Comparison of ENCODE assay signal across 8 mouse cellular contexts in the genomic region with DNA sequence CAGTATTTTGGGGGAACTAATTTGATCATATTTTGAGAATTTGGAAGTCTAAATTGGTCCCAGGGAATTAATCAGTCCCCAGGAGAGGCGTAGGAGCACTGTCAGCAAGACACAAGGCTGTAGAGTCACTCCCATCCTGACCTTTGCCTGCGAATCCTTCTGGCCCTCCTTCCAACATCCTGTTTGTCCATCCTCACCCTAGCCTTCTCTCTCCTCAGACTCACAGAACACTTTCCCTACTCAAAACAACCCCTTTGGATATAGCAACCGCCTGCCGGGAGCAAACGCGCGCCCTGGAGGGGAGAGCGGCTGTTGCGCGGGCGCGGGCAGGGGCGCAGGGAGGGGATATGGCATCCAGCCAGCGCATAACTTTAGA. TPM values are rescaled to one million over a fixed set of nuclear protein-coding genes. Genes with fewer than 3 reads are reported as not detected.
DNase-seq lines count a peak whose midpoint lies in the region; ATAC-seq lines count a peak whose summit lies in the region.

No protein-coding gene starts in this region.

- H3K4me1 ChIP-seq in forebrain, embryonic 14.5 days (ENCODE audit: control insufficient read depth, insufficient read depth, low read length) = no peaks in the 10 kb centered on the region; the same call in 1 of the 2 replicates
- no peaks in the 10 kb centered on the region for H3K4me1 ChIP-seq in hindbrain, embryonic 16.5 days (ENCODE audit: control insufficient read depth, insufficient read depth, low read depth, low read length)
- peaks cover 6% of the 10 kb centered on the region; the same call in 1 of the 2 replicates for H3K4me1 ChIP-seq in liver, embryonic 12.5 days

- WGBS in forebrain, embryonic 14.5 days = 17% methylated on average over 14 of the region's 14 CpGs
- 12% methylated on average over 14 of the region's 14 CpGs for WGBS in hindbrain, embryonic 16.5 days
- WGBS in liver, embryonic 12.5 days (ENCODE audit: insufficient replicate concordance) = 22% methylated on average over 14 of the region's 14 CpGs

- H3K4me2 ChIP-seq in forebrain, embryonic 14.5 days (ENCODE audit: low read length) = peak overlapping the region; percentile 45
- peak overlapping the region; percentile 58 for H3K4me2 ChIP-seq in hindbrain, embryonic 16.5 days (ENCODE audit: low read length)
- H3K4me2 ChIP-seq in liver, embryonic 12.5 days = peak overlapping the region; percentile 50

- DNase-seq in gastrocnemius, postnatal 10 days = peak; percentile 22
- no peak for DNase-seq in gastrocnemius, adult 8-10 months (ENCODE audit: low spot score in 2 of 2)
- DNase-seq in Muller cell, postnatal 12 days (ENCODE audit: inconsistent ontology term) = peak; percentile 25
- peak; percentile 22 for DNase-seq in forebrain, embryonic 14.5 days (ENCODE audit: low spot score)
- peak; percentile 7 for DNase-seq in right cerebral cortex, postnatal 25 days
- no peak for DNase-seq in B cell, adult 2 months

- no peaks in the 10 kb centered on the region for H3K36me3 ChIP-seq in forebrain, embryonic 14.5 days (ENCODE audit: control insufficient read depth, insufficient read depth, low read length)
- no peaks in the 10 kb centered on the region for H3K36me3 ChIP-seq in hindbrain, embryonic 16.5 days (ENCODE audit: control insufficient read depth, insufficient read depth, low read length)
- H3K36me3 ChIP-seq in liver, embryonic 12.5 days = no peaks in the 10 kb centered on the region

- H3K4me3 ChIP-seq in forebrain, embryonic 14.5 days (ENCODE audit: low read depth, low read length) = peak overlapping the region; percentile 8
- H3K4me3 ChIP-seq in hindbrain, embryonic 16.5 days (ENCODE audit: low read length) = peak overlapping the region; percentile 25
- peak overlapping the region; percentile 15; the same call in 1 of the 2 replicates for H3K4me3 ChIP-seq in liver, embryonic 12.5 days

- ATAC-seq in forebrain, embryonic 14.5 days = peak; percentile 50; the same call in 1 of the 2 replicates
- peak; percentile 44; the same call in 1 of the 2 replicates for ATAC-seq in hindbrain, embryonic 16.5 days
- no peak for ATAC-seq in liver, embryonic 12.5 days

- H3K27ac ChIP-seq in forebrain, embryonic 14.5 days (ENCODE audit: low read depth, low read length) = no peak overlapping the region
- H3K27ac ChIP-seq in hindbrain, embryonic 16.5 days (ENCODE audit: low read depth, low read length) = no peak overlapping the region
- no peak overlapping the region for H3K27ac ChIP-seq in liver, embryonic 12.5 days

- H3K9ac ChIP-seq in forebrain, embryonic 14.5 days (ENCODE audit: low read length) = peak overlapping the region; percentile 32; the same call in 1 of the 2 replicates
- H3K9ac ChIP-seq in hindbrain, embryonic 16.5 days (ENCODE audit: low read depth, low read length) = peak overlapping the region; percentile 12; the same call in 1 of the 2 replicates
- H3K9ac ChIP-seq in liver, embryonic 12.5 days = no peak overlapping the region

- H3K27me3 ChIP-seq in forebrain, embryonic 14.5 days (replicated peaks; ENCODE audit: control insufficient read depth, insufficient read depth, low read length) = no peaks in the 10 kb centered on the region
- no peaks in the 10 kb centered on the region for H3K27me3 ChIP-seq in hindbrain, embryonic 16.5 days (replicated peaks; ENCODE audit: control insufficient read depth, insufficient read depth, low read length)
- H3K27me3 ChIP-seq in liver, embryonic 12.5 days (replicated peaks) = peaks cover 10% of the 10 kb centered on the region

- H3K9me3 ChIP-seq in forebrain, embryonic 14.5 days (replicated peaks; ENCODE audit: control insufficient read depth, low read length) = no peaks in the 10 kb centered on the region
- no peaks in the 10 kb centered on the region for H3K9me3 ChIP-seq in hindbrain, embryonic 16.5 days (ENCODE audit: control insufficient read depth, low read length)
- no peaks in the 10 kb centered on the region for H3K9me3 ChIP-seq in liver, embryonic 12.5 days (replicated peaks)

RNA-seq across cellular contexts. Expression of a gene that starts 31.7 kb away (rescaled TPM):
- total RNA-seq in gastrocnemius, postnatal 10 days (2021) = under 1 TPM in 1 of 2 experiments, not detected in 1; 0.61 TPM
- 1 to 10 TPM in 2 of 4 experiments, under 1 TPM in 2; 0.48 to 1.2 (median 0.86) TPM for total RNA-seq in gastrocnemius, adult 8-10 months (2022)
- 0.27 TPM in 1 of 2 replicates, not detected in the other for polyA plus RNA-seq in forebrain, embryonic 14.5 days (2014; fragmentation: Nextera tagmentation; extraction: Ambion mirVana)
- polyA plus RNA-seq in hindbrain, embryonic 16.5 days (2015; fragmentation: Nextera tagmentation; extraction: Ambion mirVana) = 0.61 and 0.63 TPM in 2 replicates
- polyA plus RNA-seq in liver, embryonic 12.5 days (2016; fragmentation: Nextera tagmentation; extraction: Ambion mirVana) = 5.4 and 5.6 TPM in 2 replicates

RNA-seq across cellular contexts. Expression of a gene that starts 53.7 kb away (rescaled TPM):
- 1 to 10 TPM; 2.0 to 2.8 TPM for total RNA-seq in gastrocnemius, postnatal 10 days (2021)
- total RNA-seq in gastrocnemius, adult 8-10 months (2022) = 1 to 10 TPM in 2 of 4 experiments, under 1 TPM in 2; 0.73 to 1.5 (median 1.0) TPM
- polyA plus RNA-seq in forebrain, embryonic 14.5 days (2014; fragmentation: Nextera tagmentation; extraction: Ambion mirVana) = 15.9 and 17.8 TPM in 2 replicates
- polyA plus RNA-seq in hindbrain, embryonic 16.5 days (2015; fragmentation: Nextera tagmentation; extraction: Ambion mirVana) = 20.4 and 26.1 TPM in 2 replicates
- polyA plus RNA-seq in liver, embryonic 12.5 days (2016; fragmentation: Nextera tagmentation; extraction: Ambion mirVana) = 4.2 and 4.9 TPM in 2 replicates

Comparison
In these comparisons a context has a peak if more than half of its experiments do, and no peak if none do; other contexts are left out.
1. DNase-seq: peak in gastrocnemius, postnatal 10 days (single experiment), Muller cell, postnatal 12 days (single experiment), forebrain, embryonic 14.5 days (single experiment) and right cerebral cortex, postnatal 25 days (single experiment); none in gastrocnemius, adult 8-10 months (0 of 2) and B cell, adult 2 months (0 of 2).
2. Peak in every context shown above with its lines, with median percentiles within 50 percentile points of each other: H3K4me2 ChIP-seq and H3K4me3 ChIP-seq.